Mouse (Mus musculus) myocyte (in vitro differentiated cells): ENCODE measurements at regions not wholly inside any gene's neighbourhood (a gene's known extent, or its start where the extent isn't known, plus 50 kb on each side); places are given as distances from the start of the nearest gene placed in this dataset.

Source experiments
- H3K27me3 ChIP-seq: one replicate; pipeline ENCODE4 v1.6.1; 2011; ENCODE audit not compliant: control insufficient read depth, insufficient read depth, insufficient read length
- H3K36me3 ChIP-seq: one replicate; pipeline ENCODE4 v1.6.1; 2011; ENCODE audit not compliant: control insufficient read depth, insufficient read depth
- H3K4me2 ChIP-seq: one replicate; pipeline ENCODE4 v1.6.1; 2011; ENCODE audit warnings: low read depth, control low read depth
- H3K4me3 ChIP-seq: one replicate; pipeline ENCODE4 v1.5.1; 2011; ENCODE audit warnings: mild to moderate bottlenecking, control low read depth, moderate library complexity
- H3K79me2 ChIP-seq: one replicate; pipeline ENCODE4 v1.6.1; 2011; ENCODE audit not compliant: control insufficient read depth, insufficient read depth
- H3ac ChIP-seq: one replicate; pipeline ENCODE4 v1.6.1; 2011; ENCODE audit not compliant: control insufficient read depth, insufficient read length
- CEBPB ChIP-seq: IDR thresholded peaks from 2 replicates; pipeline ENCODE4 v1.6.1; 2011; ENCODE audit warnings: mild to moderate bottlenecking, moderate library complexity; ENCODE audit not compliant: poor library complexity, insufficient read depth, severe bottlenecking
- E2F4 ChIP-seq: IDR thresholded peaks from one replicate; pipeline ENCODE4 v1.6.1; 2011; ENCODE audit warnings: mild to moderate bottlenecking, control low read depth, moderate library complexity; ENCODE audit not compliant: insufficient read depth
- MAX ChIP-seq: IDR thresholded peaks from one replicate; pipeline ENCODE4 v1.6.1; 2011; ENCODE audit warnings: low read depth, mild to moderate bottlenecking, control low read depth
- MYOD1 ChIP-seq, 3 experiments: IDR thresholded peaks; one replicate each; pipeline ENCODE4 v1.6.1; 2011; ENCODE audit warnings: control low read depth in 2 of 3, low read depth in 2 of 3, mild to moderate bottlenecking in 2 of 3, moderate library complexity in 1 of 3; ENCODE audit not compliant: insufficient read length in 2 of 3, control insufficient read depth in 1 of 3
- MYOG ChIP-seq, 3 experiments: IDR thresholded peaks; one replicate each; pipeline ENCODE4 v1.6.1; 2011; ENCODE audit warnings: control low read depth in 2 of 3, low read depth in 2 of 3, mild to moderate bottlenecking in 2 of 3; ENCODE audit not compliant: insufficient read length in 2 of 3, control insufficient read depth in 1 of 3, insufficient read depth in 1 of 3
- POLR2A ChIP-seq: IDR thresholded peaks from one replicate; pipeline ENCODE4 v1.6.1; 2011; ENCODE audit warnings: low read depth, mild to moderate bottlenecking, control low read depth, moderate library complexity; ENCODE audit not compliant: insufficient read length
- POLR2AphosphoS2 ChIP-seq: IDR thresholded peaks from one replicate; pipeline ENCODE4 v1.6.1; 2011; ENCODE audit warnings: low read depth, control low read depth; ENCODE audit not compliant: insufficient read length
- REST ChIP-seq: IDR thresholded peaks from one replicate; pipeline ENCODE4 v1.6.1; 2011; ENCODE audit warnings: mild to moderate bottlenecking, control low read depth, moderate library complexity; ENCODE audit not compliant: insufficient read depth, insufficient read length
- SRF ChIP-seq: IDR thresholded peaks from one replicate; pipeline ENCODE4 v1.6.1; 2011; ENCODE audit warnings: low read depth; ENCODE audit not compliant: control insufficient read depth, insufficient read length
- TCF12 ChIP-seq: IDR thresholded peaks from one replicate; pipeline ENCODE4 v1.6.1; 2011; ENCODE audit warnings: mild to moderate bottlenecking, control low read depth; ENCODE audit not compliant: poor library complexity, insufficient read depth, severe bottlenecking
- TCF3 ChIP-seq: IDR thresholded peaks from one replicate; pipeline ENCODE4 v1.6.1; 2011; ENCODE audit warnings: low read depth, control low read depth; ENCODE audit not compliant: insufficient read length
- USF1 ChIP-seq: IDR thresholded peaks from one replicate; pipeline ENCODE4 v1.6.1; 2011; ENCODE audit warnings: low read depth, mild to moderate bottlenecking, control low read depth, moderate library complexity

DNA sequence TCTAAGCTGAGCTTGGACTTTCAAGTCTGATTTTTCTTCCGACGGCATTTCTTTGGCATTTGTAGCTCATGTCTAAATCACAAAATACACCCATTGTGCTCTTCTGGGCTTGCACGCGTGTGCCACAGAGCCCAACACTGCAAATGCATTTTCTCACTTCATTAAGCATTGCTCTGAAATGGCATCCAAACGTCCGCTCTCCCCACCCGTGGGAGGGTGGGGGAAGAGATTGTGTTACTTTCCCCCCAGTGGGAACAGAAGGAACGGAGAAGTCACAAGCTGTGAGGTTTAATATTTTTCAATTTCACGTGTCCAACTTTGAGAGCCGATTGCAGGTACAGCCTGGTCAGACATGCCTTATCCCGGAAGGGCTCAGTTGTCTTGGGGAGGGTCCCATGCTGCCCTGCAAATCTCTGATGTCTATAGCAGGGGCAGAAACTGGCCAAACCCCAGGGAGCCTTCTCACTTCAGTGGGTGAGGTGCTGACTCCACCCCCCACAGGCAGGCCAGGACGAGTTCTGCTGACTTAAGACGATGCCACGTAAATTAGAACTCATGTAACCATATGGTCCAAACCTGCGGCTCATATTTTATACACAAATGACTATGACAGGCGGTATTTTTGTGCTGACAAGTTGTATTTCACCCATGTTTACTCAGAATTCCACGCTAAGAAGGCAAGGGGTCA lies 371.5 kb upstream of the Nfe2l3 start:
- Histone ChIP-seq H3K4me3 (no peak overlapping the region), H3K79me2 (no peaks in the 10 kb centered on the region), H3K27me3 (peaks cover 18% of the 10 kb centered on the region), H3ac (no peak overlapping the region), H3K4me2 (no peak overlapping the region), H3K36me3 (no peaks in the 10 kb centered on the region)
- no peak for TF ChIP-seq MAX
- TF ChIP-seq MYOG (IDR thresholded peaks at IDR 0.05; ENCODE audit: control insufficient read depth in 1 of 3, insufficient read depth in 1 of 3, insufficient read length in 2 of 3, low read depth in 2 of 3): no peak
- no peak for TF ChIP-seq SRF
- no peak for TF ChIP-seq POLR2A
- no peak for TF ChIP-seq CEBPB
- TF ChIP-seq POLR2AphosphoS2: no peak
- no peak for TF ChIP-seq TCF3
- no peak for TF ChIP-seq MYOD1 (IDR thresholded peaks at IDR 0.05; ENCODE audit: control insufficient read depth in 1 of 3, insufficient read length in 2 of 3, low read depth in 2 of 3)
- TF ChIP-seq USF1: no peak
- no peak for TF ChIP-seq TCF12
- TF ChIP-seq REST: no peak
- no peak for TF ChIP-seq E2F4

DNA sequence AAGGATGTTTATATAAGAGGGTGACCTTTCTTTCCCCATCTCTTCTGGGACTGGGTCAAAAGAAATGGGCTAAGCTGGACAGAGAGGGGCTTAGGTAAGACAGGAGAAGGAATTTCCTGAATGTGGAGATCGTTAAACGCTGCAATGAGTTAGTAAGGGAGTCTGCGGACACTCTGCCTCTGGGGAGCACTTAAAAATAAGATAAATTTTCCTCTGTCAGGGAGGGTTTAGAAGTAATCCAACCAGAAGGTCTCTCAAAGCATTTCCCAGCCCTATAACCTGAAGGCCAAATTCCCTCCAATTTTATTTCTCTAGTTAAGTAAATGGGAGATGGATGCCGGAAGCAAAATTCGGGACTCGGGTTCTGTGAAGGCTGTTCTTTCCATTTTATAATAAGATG lies 367.3 kb upstream of the Nfe2l3 start:
- no peak overlapping the region for H3K4me3 ChIP-seq
- no peak overlapping the region for H3ac ChIP-seq
- H3K79me2 ChIP-seq: no peaks in the 10 kb centered on the region
- no peak for TF ChIP-seq USF1
- no peak for TF ChIP-seq MYOD1 (IDR thresholded peaks at IDR 0.05; ENCODE audit: control insufficient read depth in 1 of 3, insufficient read length in 2 of 3, low read depth in 2 of 3)
- TF ChIP-seq TCF3: no peak
- no peak for TF ChIP-seq SRF
- no peak for TF ChIP-seq MYOG (IDR thresholded peaks at IDR 0.05; ENCODE audit: control insufficient read depth in 1 of 3, insufficient read depth in 1 of 3, insufficient read length in 2 of 3, low read depth in 2 of 3)
- TF ChIP-seq POLR2AphosphoS2: no peak
- no peak for TF ChIP-seq TCF12
- no peak for TF ChIP-seq POLR2A
- TF ChIP-seq MAX: no peak
- no peak for TF ChIP-seq CEBPB
- H3K4me2 ChIP-seq: no peak overlapping the region
- H3K36me3 ChIP-seq: no peaks in the 10 kb centered on the region
- peaks cover 18% of the 10 kb centered on the region for H3K27me3 ChIP-seq

DNA sequence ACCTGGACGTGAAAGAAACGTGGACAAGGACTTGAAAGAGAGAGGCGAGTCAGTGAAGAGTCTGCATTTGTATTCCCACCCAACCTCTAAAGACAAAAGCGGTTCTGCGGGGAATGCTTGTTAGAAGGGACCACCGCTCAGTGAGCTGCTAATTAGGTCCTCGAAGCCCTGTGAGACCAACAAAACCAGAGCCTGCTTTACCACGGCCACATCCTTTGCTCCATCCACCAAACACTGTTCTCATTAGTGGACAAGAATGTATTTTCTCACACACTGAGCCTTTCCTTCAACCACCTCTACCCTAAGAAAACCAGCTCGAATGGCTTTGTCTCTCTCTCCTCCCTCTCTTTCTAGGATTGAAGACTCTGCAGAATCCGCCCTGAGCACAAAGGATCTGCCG lies 365.1 kb upstream of the Nfe2l3 start:
- H3ac ChIP-seq: no peak overlapping the region
- H3K36me3 ChIP-seq: no peaks in the 10 kb centered on the region
- H3K27me3 ChIP-seq: peaks cover 18% of the 10 kb centered on the region
- H3K79me2 ChIP-seq: no peaks in the 10 kb centered on the region
- no peak overlapping the region for H3K4me3 ChIP-seq
- no peak for TF ChIP-seq TCF12
- TF ChIP-seq POLR2AphosphoS2: no peak
- no peak for TF ChIP-seq REST
- no peak for TF ChIP-seq E2F4
- TF ChIP-seq MAX: no peak
- TF ChIP-seq POLR2A: no peak
- H3K4me2 ChIP-seq: no peak overlapping the region

DNA sequence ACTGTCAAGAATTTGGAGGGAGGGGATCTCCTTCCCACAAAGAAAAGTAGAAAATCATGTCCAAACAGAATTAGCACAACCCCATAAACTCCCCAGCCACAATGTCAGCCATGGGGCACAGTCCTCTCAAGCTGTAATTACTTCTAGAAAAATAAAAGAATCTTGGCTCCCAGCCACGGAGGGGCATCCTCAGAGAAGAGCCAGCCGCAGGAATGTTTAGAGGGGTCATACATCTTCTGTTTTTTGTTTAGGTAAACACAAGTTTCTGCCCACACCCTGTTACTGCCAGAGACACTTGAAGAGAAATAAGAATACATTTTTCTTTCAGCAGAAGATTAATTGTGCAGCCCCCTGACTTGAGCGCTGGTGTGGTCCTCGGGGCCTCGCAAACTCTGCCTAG lies 362.5 kb upstream of the Nfe2l3 start:
- Histone ChIP-seq H3K79me2 (no peaks in the 10 kb centered on the region), H3K4me2 (no peak overlapping the region), H3K36me3 (no peaks in the 10 kb centered on the region), H3K4me3 (no peak overlapping the region), H3ac (no peak overlapping the region), H3K27me3 (peaks cover 12% of the 10 kb centered on the region)
- TF ChIP-seq USF1: no peak
- no peak for TF ChIP-seq TCF3
- no peak for TF ChIP-seq MYOG (IDR thresholded peaks at IDR 0.05; ENCODE audit: control insufficient read depth in 1 of 3, insufficient read depth in 1 of 3, insufficient read length in 2 of 3, low read depth in 2 of 3)
- TF ChIP-seq TCF12: no peak
- TF ChIP-seq SRF: no peak
- TF ChIP-seq POLR2AphosphoS2: no peak
- TF ChIP-seq MAX: no peak
- no peak for TF ChIP-seq CEBPB

DNA sequence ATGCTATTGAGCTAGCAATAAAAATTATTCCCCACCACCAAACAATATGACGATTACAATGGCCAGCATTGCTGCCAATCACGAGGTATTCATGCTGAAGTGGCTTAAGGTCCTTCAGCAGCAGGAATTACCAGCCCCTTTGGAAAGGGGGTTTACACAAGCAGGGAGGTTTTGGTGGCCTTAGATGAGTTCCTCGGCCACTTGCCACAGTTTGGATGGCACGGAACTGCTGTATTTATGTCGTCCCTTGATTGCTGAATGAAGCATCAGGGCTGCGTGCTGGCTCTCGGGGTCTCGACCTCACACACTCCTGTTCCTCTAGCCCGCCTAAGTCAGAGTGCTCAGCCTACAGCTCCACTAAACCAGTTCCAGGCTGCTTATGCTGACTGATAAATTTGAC lies 361.2 kb upstream of the Nfe2l3 start:
- TF ChIP-seq MYOD1 (IDR thresholded peaks at IDR 0.05; ENCODE audit: control insufficient read depth in 1 of 3, insufficient read length in 2 of 3, low read depth in 2 of 3) (no peak), CEBPB (no peak), MAX (no peak), POLR2AphosphoS2 (no peak), SRF (no peak), POLR2A (no peak)
- Histone ChIP-seq H3K4me3 (no peak overlapping the region), H3K27me3 (peaks cover 16% of the 10 kb centered on the region), H3ac (no peak overlapping the region), H3K4me2 (no peak overlapping the region), H3K79me2 (no peaks in the 10 kb centered on the region), H3K36me3 (no peaks in the 10 kb centered on the region)
